Mouse (Mus musculus) cerebellum, postnatal 4 days (tissue): ENCODE results near the gene Rps12-ps3.

Experiments
- DNase-seq, 2 experiments: peaks; one replicate each; pipeline ENCODE4 v3.0.0; 2022; ENCODE audit warnings: low spot score in 2 of 2, mixed read lengths in 1 of 2

Rps12-ps3 gene

GRCm38 (mm10) chr19:59351151-59351889 lies 29.2 kb downstream of the Rps12-ps3 start:
- DNase-seq, result no peak

- no peak for DNase-seq
Measured at GRCm38 (mm10) chr19:59352760-59353159, 30.7 kb downstream of the Rps12-ps3 start.

GRCm38 (mm10) chr19:59354906-59355305 lies 32.8 kb downstream of the Rps12-ps3 start:
- no peak for DNase-seq

GRCm38 (mm10) chr19:59356388-59356787 lies 34.3 kb downstream of the Rps12-ps3 start:
- DNase-seq, result no peak

- DNase-seq, result no peak
Measured at GRCm38 (mm10) chr19:59356843-59357595, 34.9 kb downstream of the Rps12-ps3 start.

- no peak for DNase-seq
Measured at GRCm38 (mm10) chr19:59357878-59358277, 35.8 kb downstream of the Rps12-ps3 start.

GRCm38 (mm10) chr19:59359202-59359601 lies 37.1 kb downstream of the Rps12-ps3 start:
- DNase-seq, result no peak

- DNase-seq, result no peak
Measured at GRCm38 (mm10) chr19:59360486-59360896, 38.4 kb downstream of the Rps12-ps3 start.

GRCm38 (mm10) chr19:59362646-59363045 lies 40.6 kb downstream of the Rps12-ps3 start:
- DNase-seq, result no peak

GRCm38 (mm10) chr19:59363666-59364065 lies 41.6 kb downstream of the Rps12-ps3 start:
- DNase-seq, result no peak

GRCm38 (mm10) chr19:59366724-59367123 lies 44.6 kb downstream of the Rps12-ps3 start:
- no peak for DNase-seq

GRCm38 (mm10) chr19:59367892-59368291 lies 45.8 kb downstream of the Rps12-ps3 start:
- DNase-seq, result no peak

GRCm38 (mm10) chr19:59371016-59371415 lies 48.9 kb downstream of the Rps12-ps3 start:
- no peak for DNase-seq
